Mouse (Mus musculus) limb, embryonic 14.5 days (tissue): ENCODE data around the gene Clspn. TPM values are rescaled to one million over a fixed set of nuclear protein-coding genes. Genes with fewer than 3 reads are reported as not detected.

Experiments
- ATAC-seq: fragments of 200-750 bp; cut with Nextera tagmentation; 2 replicates; pipeline ENCODE4 v1.8.0; 2017; ENCODE audit warnings: low read depth, moderate number of reproducible peaks, moderate TSS enrichment; ENCODE audit not compliant: low FRiP score
- DNase-seq: peaks from one replicate; pipeline ENCODE4 v3.0.0-alpha.2; 2015; ENCODE audit warnings: low spot score
- H3K27ac ChIP-seq: fragments of 300-500 bp; sonication (generic); replicated peaks from 2 replicates; pipeline ENCODE4 v1.5.1; 2014; ENCODE audit warnings: low read depth, mild to moderate bottlenecking, low read length, moderate library complexity, mixed read lengths
- H3K27me3 ChIP-seq: fragments of 300-500 bp; sonication (generic); 2 replicates; pipeline ENCODE4 v1.6.1; 2014; ENCODE audit warnings: low read length, mixed read lengths; ENCODE audit not compliant: control insufficient read depth, insufficient read depth
- H3K36me3 ChIP-seq: fragments of 300-500 bp; sonication (generic); 2 replicates; pipeline ENCODE4 v1.6.1; 2014; ENCODE audit warnings: mild to moderate bottlenecking, low read length, moderate library complexity, mixed read lengths; ENCODE audit not compliant: control insufficient read depth, insufficient read depth
- H3K4me1 ChIP-seq: fragments of 300-500 bp; sonication (generic); 2 replicates; pipeline ENCODE4 v1.6.1; 2014; ENCODE audit warnings: antibody characterized with exemption, low read length, mixed read lengths; ENCODE audit not compliant: control insufficient read depth, insufficient read depth
- H3K4me2 ChIP-seq: fragments of 300-500 bp; sonication (generic); replicated peaks from 2 replicates; pipeline ENCODE4 v1.6.1; 2014; ENCODE audit warnings: low read depth, mild to moderate bottlenecking, low read length, moderate library complexity; ENCODE audit not compliant: severe bottlenecking
- H3K4me3 ChIP-seq: fragments of 300-500 bp; sonication (generic); replicated peaks from 2 replicates; pipeline ENCODE4 v1.5.1; 2014; ENCODE audit warnings: low read length
- H3K9ac ChIP-seq: fragments of 300-500 bp; sonication (generic); 2 replicates; pipeline ENCODE4 v1.6.1; 2014; ENCODE audit warnings: mild to moderate bottlenecking, low read depth, low read length, moderate library complexity; ENCODE audit not compliant: severe bottlenecking
- H3K9me3 ChIP-seq: fragments of 300-500 bp; sonication (generic); 2 replicates; pipeline ENCODE4 v1.6.1; 2016; ENCODE audit warnings: low read length; ENCODE audit not compliant: control insufficient read depth
- POLR2A ChIP-seq: fragments of 200-500 bp; IDR thresholded peaks from 2 replicates; pipeline ENCODE4 v1.8.0; 2012; ENCODE audit warnings: inconsistent platforms, mild to moderate bottlenecking, moderate library complexity, borderline replicate concordance; ENCODE audit not compliant: insufficient read depth, insufficient read length; ENCODE audit errors: extremely low read depth
- WGBS: fragments of 180-500 bp; shearing (Covaris S2); extraction: QIAGEN DNeasy Blood & Tissue Kit; methylation state at CpG from one replicate; pipeline ENCODE4 v1.1.7; 2014; 5-methylcytosine and 5-hydroxymethylcytosine counted together
- polyA plus RNA-seq, 2 experiments: library from polyadenylated mRNA; depleted of rRNA in 1 of 2; stranded (reverse) in 1 of 2; unstranded in 1 of 2; fragments of >200 nt; fragmentation: Nextera tagmentation in 1 of 2; extraction: Ambion mirVana in 1 of 2; gene quantifications; 2 replicates each; pipeline versions ENCODE4 v1.2.1 to v1.2.3; 2012 to 2014

Clspn gene
- polyA plus RNA-seq, 2 experiments: 22.6 to 39.2 TPM

DNA sequence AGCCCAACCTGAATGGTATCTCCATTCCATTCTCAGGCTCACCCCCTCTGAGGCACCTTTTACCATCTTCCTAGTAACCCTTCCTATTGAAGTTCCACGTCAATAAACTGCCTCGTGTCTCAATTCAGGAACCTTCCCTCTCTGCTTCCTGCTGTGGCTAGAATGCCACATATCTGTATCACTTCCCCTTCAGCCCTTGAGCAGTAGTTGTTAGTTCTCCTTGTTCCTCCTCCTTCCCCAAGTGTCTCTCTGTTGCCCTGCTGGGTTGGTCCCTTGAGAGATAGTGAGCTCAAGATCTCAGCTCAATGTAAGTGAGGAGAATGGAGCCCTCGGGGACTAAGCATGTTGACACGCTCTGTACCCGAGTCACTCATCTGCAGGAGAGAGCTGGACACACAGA lies 19.9 kb upstream of the Clspn start:
- H3K27ac ChIP-seq: no peak overlapping the region
- no peak for ATAC-seq
- peaks cover 5% of the 10 kb centered on the region; the same call in 1 of the 2 replicates for H3K4me1 ChIP-seq
- no peak overlapping the region for H3K9ac ChIP-seq
- H3K27me3 ChIP-seq: no peaks in the 10 kb centered on the region
- H3K4me2 ChIP-seq: no peak overlapping the region
- no peaks in the 10 kb centered on the region for H3K9me3 ChIP-seq
- no peak overlapping the region for H3K4me3 ChIP-seq
- 74% methylated on average over 5 of the region's 5 CpGs for WGBS
- H3K36me3 ChIP-seq: no peaks in the 10 kb centered on the region
- no peak for DNase-seq
- TF ChIP-seq POLR2A: no peak

DNA sequence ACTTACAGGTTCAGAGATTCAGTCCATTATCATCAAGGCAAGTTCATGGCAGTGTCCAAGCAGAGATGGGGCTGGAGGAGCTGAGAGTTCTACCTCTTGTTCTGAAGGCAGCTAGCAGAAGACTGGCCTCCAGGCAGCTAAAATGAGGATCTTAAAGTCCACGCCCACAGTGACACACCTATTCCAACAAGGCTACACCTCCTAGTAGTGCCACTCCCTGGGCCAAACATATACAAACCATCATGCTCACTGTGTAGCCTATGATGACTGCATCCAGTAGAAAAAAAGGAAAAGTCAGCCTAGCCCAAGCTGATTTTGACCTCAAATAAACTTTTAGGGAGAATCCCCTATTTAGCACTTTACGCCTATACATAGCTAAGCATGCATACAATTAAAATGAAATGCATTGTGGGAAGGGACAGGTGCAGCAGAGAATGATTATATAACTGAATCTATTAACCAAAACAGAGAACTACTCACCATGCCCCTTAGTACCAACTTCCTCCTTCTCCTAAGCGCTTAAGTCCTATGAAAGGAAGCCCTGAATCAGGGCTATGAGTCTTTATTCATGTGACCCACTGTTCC lies 16.2 kb upstream of the Clspn start:
- no peaks in the 10 kb centered on the region for H3K9me3 ChIP-seq
- H3K27ac ChIP-seq: no peak overlapping the region
- H3K4me3 ChIP-seq: no peak overlapping the region
- no peak for DNase-seq
- WGBS: 81% methylated on average over 3 of the region's 3 CpGs
- TF ChIP-seq POLR2A: no peak
- H3K36me3 ChIP-seq: no peaks in the 10 kb centered on the region
- H3K9ac ChIP-seq: no peak overlapping the region
- no peaks in the 10 kb centered on the region for H3K4me1 ChIP-seq
- no peaks in the 10 kb centered on the region for H3K27me3 ChIP-seq
- ATAC-seq: no peak
- H3K4me2 ChIP-seq: no peak overlapping the region

DNA sequence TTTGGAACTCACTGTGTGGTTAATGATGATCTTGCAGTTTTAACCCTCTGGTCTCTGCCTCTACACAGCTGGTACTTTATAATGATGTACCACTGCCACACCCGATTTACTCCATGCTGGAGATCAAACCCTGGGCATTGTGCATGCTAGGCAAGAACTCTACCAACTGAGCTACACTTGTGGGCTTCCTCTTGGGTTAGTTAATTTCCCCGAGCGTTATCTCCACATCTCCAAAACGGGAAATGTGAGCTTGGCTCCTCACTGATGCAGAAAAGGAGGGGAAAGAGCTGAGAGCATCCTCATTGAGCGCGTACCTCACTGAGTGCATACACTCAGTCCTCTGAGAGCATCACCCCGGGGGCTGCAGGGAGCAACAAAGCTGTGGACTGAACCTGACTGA lies 13.9 kb upstream of the Clspn start:
- Histone ChIP-seq H3K27me3 (no peaks in the 10 kb centered on the region), H3K9ac (no peak overlapping the region)
- 72% methylated on average over 7 of the region's 7 CpGs for WGBS

DNA sequence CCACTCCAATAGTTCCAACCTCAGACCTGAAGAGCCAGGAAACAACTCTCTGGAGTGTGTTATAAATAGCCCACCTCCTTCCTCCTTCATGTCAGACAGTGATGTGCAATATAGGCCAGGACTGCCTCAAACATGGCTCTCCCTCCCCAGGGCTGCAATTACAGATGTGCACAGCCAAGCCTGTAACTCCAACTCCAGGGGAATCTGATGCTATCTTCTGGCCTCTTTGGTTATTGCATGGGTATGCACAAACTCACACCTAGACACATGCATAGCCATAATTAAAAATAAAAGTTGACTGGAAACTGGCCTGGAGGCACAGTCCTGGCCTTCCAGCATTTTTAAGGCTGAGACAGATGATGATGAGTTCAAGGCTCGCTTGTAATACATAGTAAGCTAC lies 11.7 kb upstream of the Clspn start:
- Histone ChIP-seq H3K36me3 (no peaks in the 10 kb centered on the region), H3K4me1 (no peaks in the 10 kb centered on the region), H3K4me2 (no peak overlapping the region), H3K9ac (no peak overlapping the region), H3K27ac (no peak overlapping the region), H3K27me3 (no peaks in the 10 kb centered on the region), H3K9me3 (no peaks in the 10 kb centered on the region), H3K4me3 (no peak overlapping the region)
- DNase-seq: no peak
- WGBS: 68% methylated on average over 1 of the region's 1 CpGs
- no peak for ATAC-seq
- TF ChIP-seq POLR2A: no peak

More for the DNA sequence above, 13.9 kb upstream of the Clspn start:
- TF ChIP-seq POLR2A: no peak
- no peak overlapping the region for H3K4me2 ChIP-seq
- ATAC-seq: no peak
- H3K4me3 ChIP-seq: no peak overlapping the region
- no peak for DNase-seq
- no peaks in the 10 kb centered on the region for H3K4me1 ChIP-seq
- H3K36me3 ChIP-seq: no peaks in the 10 kb centered on the region
- H3K27ac ChIP-seq: no peak overlapping the region
- H3K9me3 ChIP-seq: no peaks in the 10 kb centered on the region

DNA sequence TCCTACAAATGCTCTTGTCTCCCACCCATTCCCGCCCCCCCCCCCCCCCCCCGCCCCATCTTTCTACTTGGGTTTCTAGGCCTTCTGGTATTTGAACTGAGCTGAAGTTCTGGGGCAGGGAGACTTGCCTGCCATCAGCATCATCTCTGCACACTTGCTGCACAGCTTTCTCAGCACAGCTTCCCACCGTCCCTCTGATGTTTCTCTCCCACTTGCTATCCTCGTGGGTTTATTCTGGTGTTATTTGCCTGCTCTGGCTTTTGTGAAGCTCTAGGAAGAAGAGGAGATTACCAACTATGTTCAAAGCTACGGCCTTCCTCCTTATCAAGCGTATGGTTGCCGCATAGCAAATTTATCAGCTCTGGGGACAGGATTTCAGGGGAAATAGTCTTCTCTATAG lies 11.0 kb upstream of the Clspn start:
- no peaks in the 10 kb centered on the region for H3K9me3 ChIP-seq
- no peak overlapping the region for H3K4me2 ChIP-seq
- no peaks in the 10 kb centered on the region for H3K4me1 ChIP-seq
- DNase-seq: no peak
- no peaks in the 10 kb centered on the region for H3K27me3 ChIP-seq
- H3K4me3 ChIP-seq: no peak overlapping the region
- no peaks in the 10 kb centered on the region for H3K36me3 ChIP-seq
- ATAC-seq: no peak
- H3K9ac ChIP-seq: no peak overlapping the region
- 69% methylated on average over 5 of the region's 7 CpGs for WGBS
- no peak for TF ChIP-seq POLR2A
- no peak overlapping the region for H3K27ac ChIP-seq

DNA sequence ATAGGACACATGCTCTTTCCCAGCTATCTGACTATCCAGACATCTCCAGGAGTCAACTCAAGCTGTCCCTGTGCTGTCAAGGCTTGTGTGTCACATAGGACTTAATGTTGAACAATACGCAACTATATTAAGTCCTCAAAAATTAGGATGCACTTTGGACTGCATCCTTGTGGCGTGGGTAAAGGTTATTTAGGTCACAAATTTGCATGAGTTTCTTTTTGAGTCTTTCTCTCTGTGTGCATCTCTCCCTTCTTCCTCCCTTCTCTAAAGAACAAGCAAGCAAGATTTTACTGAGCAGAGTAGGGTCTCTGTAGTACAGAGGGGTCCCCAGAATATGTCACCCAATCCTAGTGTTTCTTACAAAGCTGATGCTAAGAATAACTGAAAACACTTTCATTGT lies 10.6 kb upstream of the Clspn start:
- ATAC-seq: no peak
- no peaks in the 10 kb centered on the region for H3K27me3 ChIP-seq
- H3K27ac ChIP-seq: no peak overlapping the region
- no peaks in the 10 kb centered on the region for H3K36me3 ChIP-seq
- no peak overlapping the region for H3K9ac ChIP-seq
- no peak for DNase-seq
- no peaks in the 10 kb centered on the region for H3K9me3 ChIP-seq
- H3K4me3 ChIP-seq: no peak overlapping the region
- WGBS: 82% methylated on average over 2 of the region's 2 CpGs
- no peak for TF ChIP-seq POLR2A
- no peak overlapping the region for H3K4me2 ChIP-seq
- no peaks in the 10 kb centered on the region for H3K4me1 ChIP-seq
